Mouse (Mus musculus): ENCODE measurements at regions not wholly inside any gene's neighbourhood (a gene's known extent, or its start where the extent isn't known, plus 50 kb on each side); places are given as distances from the start of the nearest gene placed in this dataset.
A peak's percentile ranks its signal among the peaks of the same experiment; 100 is the strongest.

DNA sequence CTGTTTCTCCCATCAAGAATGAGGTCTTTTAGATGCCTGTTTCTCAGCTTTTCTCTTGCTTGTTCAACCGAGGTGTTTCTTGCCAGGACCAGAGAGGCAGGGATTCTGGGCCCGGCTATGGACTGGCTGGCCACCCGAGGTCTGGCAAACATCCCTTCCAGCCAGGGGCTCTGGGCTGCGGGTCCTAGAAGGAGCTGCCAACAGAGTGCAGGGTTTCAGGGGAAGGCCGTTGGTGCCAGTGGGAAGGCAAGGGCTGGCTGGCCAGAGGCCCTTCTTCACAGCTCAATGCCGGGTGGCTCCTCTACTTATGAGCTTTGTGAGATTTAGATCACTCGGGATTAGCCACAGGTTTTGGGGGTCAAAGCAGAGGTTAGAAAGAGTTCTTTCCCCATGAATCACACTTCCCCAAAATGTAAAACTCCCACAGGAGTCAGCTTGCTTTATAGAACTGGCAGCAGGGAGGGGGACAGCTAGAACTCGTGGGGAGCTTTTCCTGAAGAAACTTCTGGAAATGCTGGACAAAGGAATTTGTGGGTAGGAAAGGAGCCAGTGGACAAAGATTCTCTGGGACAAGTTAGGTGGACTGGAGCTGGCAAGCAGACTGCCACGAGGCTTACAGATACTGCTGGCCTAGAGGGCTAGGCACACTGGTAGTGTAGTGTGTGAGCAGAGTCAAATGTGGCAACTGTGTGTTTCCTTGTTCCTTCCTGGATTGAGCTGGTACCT is 104.1 kb upstream of the Vps8 start:
- intact Hi-C loops (cut with DNase I) = no loop called here
- DNase-seq = peak in 1 of 2 experiments; percentile 16

DNA sequence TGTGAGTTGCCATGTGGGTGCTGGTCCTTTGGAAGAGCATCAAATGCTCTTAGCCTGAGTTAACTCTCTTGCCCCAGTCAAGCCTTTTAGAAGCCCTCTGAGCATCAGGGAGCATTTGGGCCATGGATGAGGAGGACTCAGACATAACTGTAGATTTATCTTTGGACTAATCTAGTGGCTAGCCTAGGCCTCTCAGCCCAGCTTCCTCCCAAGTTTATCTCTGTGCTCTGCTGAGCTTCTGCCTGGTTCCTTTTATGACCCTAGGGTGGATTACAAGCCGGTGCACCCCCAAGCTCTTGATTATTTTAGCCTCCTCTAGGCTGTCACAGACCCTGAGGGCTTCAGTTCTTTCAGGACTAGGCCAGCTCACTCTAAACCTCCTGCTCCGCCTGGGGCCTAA is 102.6 kb upstream of the Vps8 start:
- no peak for DNase-seq
- intact Hi-C loops (cut with DNase I) = no loop called here

DNA sequence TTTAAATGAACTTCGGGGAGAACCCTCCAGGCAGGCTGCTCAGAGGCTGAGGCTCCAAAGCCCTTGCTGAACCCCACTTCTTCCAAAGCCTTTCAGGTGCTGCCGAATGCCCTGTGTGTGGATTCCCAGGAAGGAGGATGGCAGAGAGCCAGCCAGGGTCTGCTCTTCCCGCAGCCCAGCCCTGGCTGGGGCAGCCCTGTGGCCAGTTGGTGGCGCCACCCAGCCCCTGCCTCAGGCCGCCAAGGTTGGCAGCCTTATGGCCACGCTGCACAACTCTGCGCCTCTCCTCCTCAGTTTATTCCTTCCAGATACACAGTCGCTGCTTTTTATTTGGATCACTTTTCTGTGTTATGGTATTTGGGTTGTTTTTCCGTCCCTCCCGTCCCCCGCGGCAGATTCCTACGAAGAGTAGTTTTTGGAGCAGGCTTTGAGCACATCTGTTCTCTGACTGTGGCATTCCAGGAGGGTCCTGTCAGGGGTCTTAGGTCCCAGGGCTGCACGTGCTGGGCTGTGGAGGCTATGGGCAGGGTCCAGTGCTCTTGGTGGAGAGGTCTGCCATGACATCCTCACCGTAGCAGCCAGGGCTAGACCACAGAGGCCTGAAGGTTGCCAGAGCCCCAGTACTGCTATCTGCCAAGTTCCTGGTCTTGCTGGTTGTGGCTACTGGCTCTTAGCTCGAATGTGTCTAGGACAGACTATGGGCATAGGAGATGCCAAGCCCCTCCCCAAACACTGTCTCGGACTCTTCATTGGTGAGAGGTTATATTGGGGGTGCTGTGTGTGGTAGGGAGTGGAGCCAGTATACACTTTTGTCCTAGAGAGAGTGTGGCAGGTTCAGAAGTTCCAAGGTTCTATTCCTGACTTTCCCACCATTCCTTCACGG is 101.5 kb upstream of the Vps8 start:
- intact Hi-C loops (cut with DNase I) = no loop called here
- peak; percentile 30 to 36 for DNase-seq

DNA sequence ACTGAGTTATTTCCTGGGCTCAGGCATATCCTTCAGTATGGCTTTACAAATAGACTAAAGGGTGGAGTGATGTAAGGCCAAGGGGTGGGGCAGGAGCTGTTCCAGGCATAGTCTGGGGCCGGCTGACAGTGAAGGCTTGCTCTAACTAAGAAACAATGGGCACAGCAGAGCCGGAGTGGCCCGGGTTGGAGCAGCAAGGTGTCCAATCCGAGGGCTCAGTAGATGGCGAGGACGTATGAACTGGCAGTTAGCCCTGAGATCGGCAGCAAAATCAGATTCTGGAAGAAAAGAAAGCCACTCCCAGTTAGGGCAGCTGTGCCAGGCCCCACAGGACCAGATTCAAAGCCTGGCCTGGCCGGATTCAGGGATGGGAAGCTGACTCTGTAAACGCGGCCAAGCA is 100.5 kb upstream of the Vps8 start:
- peak; percentile 25 to 51 for DNase-seq
- intact Hi-C loops (cut with DNase I) = no loop called here

DNA sequence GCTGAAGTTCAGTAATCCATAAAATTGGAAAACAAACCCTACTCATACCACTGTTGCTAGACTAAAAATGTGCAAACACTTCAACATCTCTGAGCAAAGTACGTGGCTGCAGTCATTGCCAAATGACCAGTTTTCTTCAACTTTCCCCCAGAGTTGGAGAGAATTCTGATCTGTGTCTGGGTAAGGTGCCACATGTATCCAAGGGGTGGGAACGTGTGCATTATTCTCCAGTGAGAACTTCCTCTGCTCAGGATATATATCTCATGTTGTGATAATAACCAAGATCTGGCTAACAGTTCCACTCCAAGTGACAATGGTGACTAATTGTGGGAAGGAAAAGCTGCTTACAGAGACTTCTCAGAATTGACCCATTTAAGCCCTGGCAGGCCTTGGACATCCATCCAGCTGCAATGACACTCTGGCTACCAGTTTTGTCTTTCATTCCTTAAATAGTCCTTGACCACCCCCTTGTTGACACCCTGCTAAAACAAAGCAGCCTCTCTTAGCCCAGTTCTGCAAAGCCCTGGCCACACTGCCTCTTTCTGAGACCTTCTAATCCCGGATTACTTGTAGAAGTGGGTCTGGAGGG is 99.4 kb upstream of the Vps8 start:
- DNase-seq = no peak
- intact Hi-C loops (cut with DNase I) = no loop called here

DNA sequence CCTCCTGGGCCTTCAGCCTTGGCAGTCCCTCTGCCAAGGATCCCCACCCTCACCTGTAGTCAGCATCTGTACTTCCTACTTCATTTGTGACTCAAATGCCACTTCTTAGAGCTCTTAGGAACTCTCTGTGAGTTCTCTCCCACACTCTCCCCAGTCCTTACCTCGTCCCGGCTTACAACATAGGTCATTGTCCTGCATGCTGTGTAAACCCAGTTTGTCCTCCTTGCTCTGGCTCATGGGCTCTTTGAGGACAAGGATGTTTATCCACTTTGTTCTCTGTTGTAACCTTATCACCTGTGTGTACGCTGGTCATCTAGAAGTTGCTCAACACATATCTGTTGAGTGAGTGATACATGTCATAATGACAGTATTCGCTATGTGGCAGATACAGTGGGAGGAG is 94.9 kb upstream of the Vps8 start:
- no peak for DNase-seq
- intact Hi-C loops (cut with DNase I) = no loop called here

DNA sequence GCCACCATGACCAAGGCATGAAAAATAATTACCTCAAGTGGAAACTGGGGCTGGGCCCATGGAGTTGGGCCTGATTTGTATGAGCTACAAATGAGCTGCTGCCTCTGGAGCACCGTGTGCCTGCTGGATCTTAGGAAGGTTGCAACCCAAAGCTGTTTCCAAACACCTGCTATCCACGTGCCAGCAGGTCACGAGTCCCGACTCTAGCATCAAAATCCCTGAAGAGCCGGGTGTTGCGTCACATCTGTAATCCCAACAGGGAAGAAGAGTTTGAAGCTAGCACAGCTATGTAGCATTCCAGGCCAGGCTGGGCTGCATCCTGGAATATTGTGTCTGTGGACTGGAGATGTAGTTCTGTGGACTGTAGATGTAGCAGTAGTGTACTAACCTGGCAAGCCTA is 93.7 kb upstream of the Vps8 start:
- intact Hi-C loops (cut with DNase I) = no loop called here
- no peak for DNase-seq

DNA sequence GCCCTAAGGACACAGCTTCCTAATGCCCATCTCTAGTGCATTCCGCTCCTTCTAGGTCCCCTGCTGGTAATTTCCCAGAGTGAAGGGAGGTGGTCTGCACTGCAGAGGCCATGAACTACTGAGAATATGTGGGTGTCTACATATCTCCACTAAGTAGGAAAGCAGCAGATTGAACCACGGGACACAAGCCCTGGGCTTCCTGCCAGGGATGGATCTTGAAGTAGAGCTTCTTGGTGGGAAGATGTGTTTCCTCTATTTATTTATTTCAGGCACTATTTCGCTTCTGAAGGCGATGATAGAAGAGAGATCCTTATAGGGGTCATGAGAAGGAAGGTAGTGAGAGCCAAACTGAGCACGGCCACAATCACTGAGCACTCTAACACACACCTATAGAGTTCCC is 91.7 kb upstream of the Vps8 start:
- DNase-seq = no peak
- intact Hi-C loops (cut with DNase I) = loop anchor here (5.0 kb wide), 1 partner anchor 124 kb away; no protein-coding TSS in a partner anchor

DNA sequence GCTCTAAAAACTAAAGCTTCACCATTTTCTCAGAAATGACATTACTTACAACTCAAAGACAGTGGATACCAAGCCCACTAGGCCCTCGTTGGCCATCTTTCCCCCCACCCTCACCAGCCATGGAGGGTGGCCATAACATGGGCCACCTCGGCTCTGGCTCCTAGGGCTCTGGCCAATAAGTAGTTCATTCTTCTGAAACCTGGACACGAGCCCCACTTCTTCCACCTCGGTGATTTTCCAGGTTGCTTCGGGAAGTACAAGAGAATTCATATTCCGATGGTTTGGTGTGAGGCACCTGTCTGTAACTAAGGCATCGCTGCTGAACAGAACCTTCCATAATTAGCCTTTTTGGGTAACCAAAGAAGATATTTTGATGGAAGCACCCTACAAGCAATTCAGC is 90.5 kb upstream of the Vps8 start:
- intact Hi-C loops (cut with DNase I) = loop anchor here (5.0 kb wide), 1 partner anchor 125 kb away; no protein-coding TSS in a partner anchor
- DNase-seq = no peak

DNA sequence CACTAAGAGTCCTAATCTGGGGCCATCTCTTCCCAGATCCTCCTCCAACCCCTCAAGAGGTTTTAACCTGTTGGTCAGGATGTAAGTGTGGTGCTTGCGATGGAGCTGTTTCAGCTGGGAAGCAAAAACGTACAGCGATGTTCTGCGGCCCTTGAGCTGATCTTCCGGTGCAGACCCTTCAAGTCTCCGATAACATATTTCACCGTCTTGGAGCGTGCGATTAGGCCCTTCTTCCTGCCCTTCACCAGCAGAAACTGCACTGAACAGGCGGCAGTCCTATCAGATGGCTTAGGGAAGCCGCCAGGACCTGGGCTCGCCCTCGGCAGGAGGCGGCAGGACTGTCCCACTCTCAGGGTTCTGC is 90.1 kb upstream of the Vps8 start:
- intact Hi-C loops (cut with DNase I) = loop anchor here (5.0 kb wide), 1 partner anchor 126 kb away; no protein-coding TSS in a partner anchor
- DNase-seq = no peak

DNA sequence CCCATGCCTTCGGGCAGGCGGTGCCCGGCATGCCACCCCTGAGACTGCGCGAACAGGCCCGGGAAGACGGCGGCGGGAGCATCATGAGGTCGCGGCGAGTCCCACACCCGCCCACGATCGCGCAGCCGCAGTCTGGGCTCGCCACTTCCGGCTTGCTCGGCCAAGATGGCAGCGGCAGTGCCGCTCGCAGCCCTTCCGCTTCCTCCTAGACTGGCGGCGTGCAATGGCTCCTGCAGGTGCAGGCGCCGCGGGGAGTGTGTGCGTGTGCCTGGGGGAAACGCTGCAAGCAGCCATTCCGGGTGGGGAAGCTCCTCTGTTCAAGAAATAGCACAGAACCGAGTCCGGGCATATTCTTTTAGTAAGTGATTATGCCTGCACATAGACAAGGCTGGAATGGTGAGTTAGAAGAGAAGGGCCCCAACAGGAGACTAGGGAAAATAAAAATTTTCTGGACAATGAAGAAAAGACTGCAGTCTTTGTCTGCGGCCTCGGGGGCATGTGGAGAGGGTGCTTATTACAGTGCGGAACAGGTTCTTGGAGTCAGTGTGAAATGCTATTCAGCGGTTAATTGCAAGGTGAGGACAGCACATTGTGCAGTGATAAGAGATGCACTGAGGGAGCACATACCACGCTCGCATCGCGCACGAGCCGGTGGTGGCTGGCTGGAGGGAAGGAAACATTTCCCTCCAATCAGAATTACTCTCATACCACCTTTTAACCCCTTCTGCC is 89.5 kb upstream of the Vps8 start:
- intact Hi-C loops (cut with DNase I) = loop anchor here (5.0 kb wide), 1 partner anchor 126 kb away; no protein-coding TSS in a partner anchor

DNA sequence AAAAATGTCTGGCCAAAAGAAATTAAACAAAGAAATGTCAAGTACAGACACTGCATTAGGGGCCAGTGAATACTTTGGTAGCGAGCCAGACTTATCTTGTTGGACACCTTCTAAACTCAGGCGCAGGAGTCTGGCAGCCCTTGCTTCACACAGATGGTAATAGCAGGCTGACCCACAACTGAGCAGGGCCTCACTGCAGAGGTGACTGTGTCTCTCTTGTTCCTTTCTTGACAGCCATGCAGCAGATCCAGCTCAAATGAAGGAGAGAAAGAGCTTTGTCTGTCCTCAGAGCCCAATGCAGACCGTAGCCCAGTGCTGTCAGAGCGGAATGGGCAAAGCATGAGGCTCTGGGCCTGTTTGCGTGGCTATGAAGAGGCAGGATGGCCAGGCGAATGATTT is 83.9 kb upstream of the Vps8 start:
- DNase-seq = peak; percentile 22 to 56
- intact Hi-C loops (cut with DNase I) = no loop called here

More for the DNA sequence above, 89.5 kb upstream of the Vps8 start:
- peak; percentile 92 to 94 for DNase-seq

DNA sequence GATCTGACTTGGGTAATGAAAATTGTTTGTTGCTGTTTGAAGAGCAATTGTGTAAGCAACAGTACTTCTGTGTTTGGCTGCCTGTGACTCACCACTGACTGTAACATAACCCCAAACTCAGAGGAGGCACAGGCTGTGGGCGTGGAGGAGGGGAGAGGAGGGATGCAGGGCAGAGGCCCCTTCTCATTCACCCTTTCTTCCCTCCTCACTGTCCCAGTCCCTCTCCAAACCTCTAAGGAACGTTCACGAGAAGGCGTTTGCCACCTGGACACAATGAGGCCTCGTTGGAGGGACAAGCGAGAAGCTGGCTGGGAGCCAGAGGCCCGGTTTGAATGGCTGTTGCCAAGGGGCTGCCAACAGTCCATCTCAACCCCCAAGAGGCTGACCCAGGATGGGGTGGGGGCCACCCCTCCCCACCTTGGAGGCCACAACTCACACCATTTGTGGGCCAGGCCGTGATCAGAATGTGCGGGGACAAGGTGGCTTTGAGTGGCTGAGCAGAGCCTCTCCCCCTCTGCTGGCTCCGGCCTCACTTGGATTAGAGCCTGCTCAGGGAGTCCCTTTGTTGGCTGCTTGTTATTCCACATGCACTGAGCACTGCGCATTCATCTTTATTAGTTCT is 83.3 kb upstream of the Vps8 start:
- intact Hi-C loops (cut with DNase I) = no loop called here
- peak; percentile 64 to 72 for DNase-seq

DNA sequence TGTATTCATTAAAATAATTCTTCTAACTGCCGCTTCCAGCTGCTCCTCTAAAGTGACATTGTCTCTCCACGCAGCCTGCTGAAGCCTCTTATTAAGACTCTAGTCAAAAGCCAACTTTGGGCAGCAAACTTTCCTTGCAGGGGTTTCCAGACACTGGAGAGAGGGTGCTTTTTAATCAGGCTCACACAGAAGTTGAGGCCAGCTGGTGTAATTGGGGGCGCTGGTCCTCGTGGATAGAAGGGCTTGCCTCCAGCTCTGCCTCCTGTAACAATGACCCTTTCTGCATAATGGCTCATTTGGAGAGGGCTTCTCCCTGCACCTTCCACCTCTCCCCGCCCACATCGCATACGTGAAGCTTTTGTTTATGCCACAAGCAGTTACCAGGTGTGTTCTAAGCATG is 82.8 kb upstream of the Vps8 start:
- intact Hi-C loops (cut with DNase I) = no loop called here

DNA sequence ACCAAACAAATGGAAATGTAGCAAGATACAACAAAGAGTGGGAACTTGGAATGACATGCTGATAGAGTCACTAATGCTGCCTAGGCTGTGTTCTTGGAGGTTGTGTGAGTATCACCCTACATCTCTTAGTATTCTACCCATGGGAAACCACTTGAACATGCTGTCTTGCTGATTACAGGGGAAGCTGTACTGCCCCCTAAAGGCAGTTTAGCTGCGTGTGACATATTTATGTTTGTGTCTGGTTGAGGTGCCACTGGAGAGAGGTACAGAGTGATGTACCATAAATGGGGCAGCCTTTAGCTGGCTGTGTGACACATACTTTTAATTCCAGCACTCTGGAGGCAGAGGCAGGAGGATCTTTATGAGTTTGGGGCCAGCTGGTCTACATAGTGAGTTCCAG is 73.0 kb upstream of the Vps8 start:
- DNase-seq = no peak
- intact Hi-C loops (cut with DNase I) = no loop called here

More for the DNA sequence above, 82.8 kb upstream of the Vps8 start:
- DNase-seq = no peak

DNA sequence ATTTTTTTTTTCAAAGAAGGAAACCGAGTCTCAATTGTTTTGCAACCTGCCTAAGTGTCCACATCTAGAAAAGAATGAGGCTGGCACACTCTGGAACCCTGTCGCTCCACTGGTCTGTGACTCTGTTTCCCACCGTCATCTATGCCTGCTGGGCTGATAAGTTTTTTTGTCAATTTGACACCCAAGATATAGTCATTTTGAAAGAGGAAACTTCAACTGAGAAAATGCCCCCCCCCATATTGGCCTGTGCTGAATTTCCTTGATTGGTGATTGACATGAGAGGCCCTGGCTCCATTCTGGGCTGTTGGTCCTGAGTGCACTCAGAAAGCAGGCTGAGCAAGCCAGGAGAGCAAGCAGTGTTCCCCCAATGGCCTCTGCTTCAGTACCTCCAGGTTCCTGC is 71.6 kb upstream of the Vps8 start:
- no peak for DNase-seq
- intact Hi-C loops (cut with DNase I) = no loop called here

DNA sequence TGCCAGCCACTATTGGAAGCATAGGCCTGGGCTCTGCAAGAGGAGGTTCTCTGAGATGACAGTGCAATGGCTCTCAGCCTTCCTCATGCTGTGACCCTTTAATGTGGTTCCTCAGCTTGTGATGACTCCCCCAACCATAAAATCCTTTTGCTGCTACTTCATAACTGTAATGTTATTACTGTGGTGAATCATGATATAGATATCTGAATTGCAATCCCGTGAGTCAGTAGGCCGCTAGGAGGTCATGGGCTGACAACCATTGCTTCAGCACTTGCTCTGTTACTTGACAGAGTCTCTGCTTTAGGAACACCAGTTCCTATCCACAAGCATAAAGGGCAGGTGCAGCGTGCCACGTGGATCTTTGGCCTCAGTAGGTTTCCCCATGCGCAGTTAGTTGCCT is 69.8 kb upstream of the Vps8 start:
- DNase-seq = no peak
- intact Hi-C loops (cut with DNase I) = no loop called here

DNA sequence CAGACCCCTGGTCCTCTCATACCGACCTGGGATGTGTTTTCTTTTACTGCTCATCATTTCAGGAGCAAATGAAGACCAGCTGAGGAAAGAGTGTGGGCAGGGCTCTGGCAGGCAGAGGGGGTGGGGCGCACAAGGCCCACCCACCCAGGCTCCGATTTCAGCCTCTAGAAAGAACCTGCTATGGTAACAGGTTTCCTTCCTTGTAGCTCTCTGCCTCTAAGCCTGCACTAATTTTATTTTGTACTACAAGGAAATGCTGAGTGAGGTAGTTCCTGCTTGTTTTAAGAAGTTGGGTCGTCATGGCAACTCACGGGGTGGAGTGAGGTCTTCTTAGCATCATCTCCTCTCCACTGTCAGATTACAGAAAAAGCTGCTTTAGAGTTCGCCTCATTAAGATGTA is 69.4 kb upstream of the Vps8 start:
- intact Hi-C loops (cut with DNase I) = no loop called here
- no peak for DNase-seq

DNA sequence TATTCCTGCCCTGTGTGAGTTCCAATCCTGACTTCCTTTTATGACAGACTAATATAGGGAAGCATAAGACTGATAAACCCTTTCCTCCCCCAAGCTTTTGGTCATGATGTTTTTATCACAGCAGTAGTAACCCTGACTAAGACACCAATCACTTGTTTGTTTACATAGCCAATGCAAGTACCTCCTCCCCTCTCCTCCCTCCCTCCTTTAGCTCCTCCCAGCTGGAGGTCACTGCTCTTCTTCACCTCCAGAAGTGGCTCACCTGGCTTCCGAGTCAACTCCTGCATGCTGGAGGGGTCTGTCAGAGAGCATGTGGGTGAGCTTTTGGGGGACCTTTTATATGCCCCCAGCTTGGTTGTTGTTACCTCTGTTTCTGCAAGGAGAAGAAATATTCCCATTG is 67.3 kb upstream of the Vps8 start:
- no peak for DNase-seq
- intact Hi-C loops (cut with DNase I) = no loop called here

DNA sequence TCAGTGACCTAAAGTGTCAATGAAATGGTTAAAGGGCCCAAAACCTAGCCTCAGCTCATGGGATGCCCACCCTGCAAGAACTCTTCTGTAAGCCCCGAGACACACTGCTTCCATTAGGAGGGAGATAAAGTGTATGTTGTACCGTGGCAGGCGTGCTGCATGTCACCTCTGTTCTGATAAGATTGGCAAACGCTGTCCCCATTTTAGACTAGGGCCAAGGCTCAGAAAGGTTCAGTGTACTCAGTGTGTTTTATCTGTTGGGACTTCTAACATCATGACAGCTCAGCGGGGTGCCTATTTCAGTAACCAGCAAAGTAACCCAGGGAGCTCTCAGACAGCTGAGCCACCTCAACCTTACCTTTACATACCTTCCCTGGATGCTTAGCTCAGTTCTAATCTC is 65.5 kb upstream of the Vps8 start:
- intact Hi-C loops (cut with DNase I) = no loop called here
- no peak for DNase-seq

All from heart, postnatal 14 days (tissue).